Mouse (Mus musculus): ENCODE data around the gene Neurl3.

GRCm38 (mm10) chr1:36252791-36253190, 21.7 kb downstream of the Neurl3 start:
- TF ChIP-seq GATA1 (IDR thresholded peaks at IDR 0.05; ENCODE audit: low read length) (no peak), TAL1 (IDR thresholded peaks at IDR 0.05; ENCODE audit: low read length) (no peak)

Measured in erythroblast, embryonic 14.5 days (primary cell).